Comparison of ENCODE assay signal across 7 mouse cellular contexts in genomic region chr9:71486127-71486526, GRCm38 (mm10). TPM values are rescaled to one million over a fixed set of nuclear protein-coding genes. Genes with fewer than 3 reads are reported as not detected.
A peak's percentile ranks its signal among the peaks of the same experiment; 100 is the strongest.
DNase-seq lines count a peak whose midpoint lies in the region; ATAC-seq lines count a peak whose summit lies in the region.

No protein-coding gene starts in this region.

- peak overlapping the region; percentile 92 for H3K27ac ChIP-seq in lung, embryonic 15.5 days
- H3K27ac ChIP-seq in forebrain, embryonic 12.5 days = no peak overlapping the region
- H3K27ac ChIP-seq in limb, embryonic 10.5 days = peak overlapping the region; percentile 100
- H3K27ac ChIP-seq in neural tube, embryonic 15.5 days (replicated peaks) = peak overlapping the region; percentile 91; the same call in 1 of the 2 replicates

- peaks cover 10% of the 10 kb centered on the region; the same call in 1 of the 2 replicates for H3K4me1 ChIP-seq in lung, embryonic 15.5 days
- peaks cover 10% of the 10 kb centered on the region for H3K4me1 ChIP-seq in forebrain, embryonic 12.5 days
- peaks cover 10% of the 10 kb centered on the region for H3K4me1 ChIP-seq in limb, embryonic 10.5 days
- peaks cover 21% of the 10 kb centered on the region for H3K4me1 ChIP-seq in neural tube, embryonic 15.5 days

- no peaks in the 10 kb centered on the region for H3K9me3 ChIP-seq in lung, embryonic 15.5 days
- H3K9me3 ChIP-seq in forebrain, embryonic 12.5 days = no peaks in the 10 kb centered on the region
- H3K9me3 ChIP-seq in limb, embryonic 10.5 days (replicated peaks) = no peaks in the 10 kb centered on the region
- no peaks in the 10 kb centered on the region for H3K9me3 ChIP-seq in neural tube, embryonic 15.5 days (replicated peaks)

- peaks cover 25% of the 10 kb centered on the region for H3K36me3 ChIP-seq in lung, embryonic 15.5 days
- peaks cover 25% of the 10 kb centered on the region for H3K36me3 ChIP-seq in forebrain, embryonic 12.5 days (replicated peaks)
- H3K36me3 ChIP-seq in limb, embryonic 10.5 days = peaks cover 30% of the 10 kb centered on the region
- H3K36me3 ChIP-seq in neural tube, embryonic 15.5 days = peaks cover 22% of the 10 kb centered on the region

- no peak for DNase-seq in lung, postnatal 4 days
- DNase-seq in limb, embryonic 10.5 days (ENCODE audit: low spot score) = no peak
- DNase-seq in urinary bladder, postnatal 4 days (ENCODE audit: low spot score in 2 of 2) = no peak

- WGBS in lung, embryonic 15.5 days = 33% methylated on average over 7 of the region's 7 CpGs
- WGBS in forebrain, embryonic 12.5 days = 45% methylated on average over 7 of the region's 7 CpGs
- WGBS in limb, embryonic 10.5 days = 41% methylated on average over 7 of the region's 7 CpGs
- 41% methylated on average over 7 of the region's 7 CpGs for WGBS in neural tube, embryonic 15.5 days

- H3K9ac ChIP-seq in lung, embryonic 15.5 days = 0 out of 2 replicates have a peak overlapping the region, but pooled peaks have one; percentile 17
- H3K9ac ChIP-seq in forebrain, embryonic 12.5 days = 0 out of 2 replicates have a peak overlapping the region, but pooled peaks have one; percentile 95
- H3K9ac ChIP-seq in neural tube, embryonic 15.5 days (replicated peaks) = 0 out of 2 replicates have a peak overlapping the region, but pooled peaks have one; percentile 14

- peak overlapping the region; percentile 95 for H3K4me3 ChIP-seq in lung, embryonic 15.5 days
- H3K4me3 ChIP-seq in forebrain, embryonic 12.5 days (replicated peaks) = peak overlapping the region; percentile 87; the same call in 1 of the 2 replicates
- peak overlapping the region; percentile 95 for H3K4me3 ChIP-seq in limb, embryonic 10.5 days
- H3K4me3 ChIP-seq in neural tube, embryonic 15.5 days (replicated peaks) = peak overlapping the region; percentile 97

- H3K4me2 ChIP-seq in lung, embryonic 15.5 days = peak overlapping the region; percentile 70; the same call in 1 of the 2 replicates
- peak overlapping the region; percentile 62 for H3K4me2 ChIP-seq in forebrain, embryonic 12.5 days
- H3K4me2 ChIP-seq in neural tube, embryonic 15.5 days = peak overlapping the region; percentile 50

- no peak for ATAC-seq in lung, embryonic 15.5 days (ENCODE audit: borderline replicate concordance, extremely low read depth, low FRiP score, low TSS enrichment)
- ATAC-seq in forebrain, embryonic 12.5 days (ENCODE audit: low FRiP score) = peak; percentile 52; the same call in 1 of the 2 replicates
- peak; percentile 43; the same call in 1 of the 2 replicates for ATAC-seq in neural tube, embryonic 15.5 days (ENCODE audit: low FRiP score)
- ATAC-seq in granulocyte monocyte progenitor cell, adult 5-6 weeks (replicated peaks; ENCODE audit: poor library complexity, severe bottlenecking) = no peak

- H3K27me3 ChIP-seq in lung, embryonic 15.5 days = no peaks in the 10 kb centered on the region
- no peaks in the 10 kb centered on the region for H3K27me3 ChIP-seq in forebrain, embryonic 12.5 days
- H3K27me3 ChIP-seq in limb, embryonic 10.5 days (ENCODE audit: low read depth, poor library complexity, severe bottlenecking) = no peaks in the 10 kb centered on the region
- H3K27me3 ChIP-seq in neural tube, embryonic 15.5 days (replicated peaks) = peaks cover 3% of the 10 kb centered on the region; the same call in 1 of the 2 replicates

RNA-seq across cellular contexts. Expression of gene Polr2m, which starts 0.4 kb away (rescaled TPM):
- polyA plus RNA-seq in lung, embryonic 15.5 days (2015; fragmentation: Nextera tagmentation; extraction: Ambion mirVana) = 382 and 392 TPM in 2 replicates
- 452 and 458 TPM in 2 replicates for polyA plus RNA-seq in forebrain, embryonic 12.5 days (2016; fragmentation: Nextera tagmentation; extraction: Ambion mirVana)
- 620 and 625 TPM in 2 replicates for polyA plus RNA-seq in limb, embryonic 10.5 days (2016; fragmentation: Nextera tagmentation; extraction: Ambion mirVana)
- 327 and 331 TPM in 2 replicates for polyA plus RNA-seq in neural tube, embryonic 15.5 days (2015; fragmentation: Nextera tagmentation; extraction: Ambion mirVana)
- total RNA-seq in granulocyte monocyte progenitor cell, adult 5-6 weeks (2014; fragmentation: Nextera tagmentation) = 98.5 and 112 TPM in 2 replicates
- total RNA-seq in granulocyte monocyte progenitor cell, adult 5-6 weeks (2017) = 119 and 133 TPM in 2 replicates

Comparison
In these comparisons a context has a peak if more than half of its experiments do, and no peak if none do; other contexts are left out.
1. ATAC-seq: peak in forebrain, embryonic 12.5 days (single experiment) and neural tube, embryonic 15.5 days (single experiment); none in lung, embryonic 15.5 days (single experiment) and granulocyte monocyte progenitor cell, adult 5-6 weeks (single experiment).
2. H3K9ac ChIP-seq: peak in every context shown above with its lines; median percentile 95 in forebrain, embryonic 12.5 days; 17 in lung, embryonic 15.5 days; 14 in neural tube, embryonic 15.5 days.
3. Peak in every context shown above with its lines, with median percentiles within 50 percentile points of each other: H3K4me2 ChIP-seq and H3K4me3 ChIP-seq.